Mouse (Mus musculus) B cell, adult 67 days (primary cell): ENCODE results near the gene Rnf225. TPM values are rescaled to one million over a fixed set of nuclear protein-coding genes. Genes with fewer than 3 reads are reported as not detected.

Source experiments
- total RNA-seq, 2 experiments: library from RNA; stranded (reverse); gene quantifications; 4 replicates each; pipeline ENCODE4 v1.2.4; 2023

The Rnf225 gene
- total RNA-seq = 1 to 10 TPM; 1.2 to 1.5 TPM

GRCm38 (mm10) chr7:12927191-12927680 lies at the start of gene Rnf225:
Gene Rnf225, plus strand, starts transcription at chr7:12927416.

GRCm38 (mm10) chr7:12880911-12881660 lies 46.1 kb upstream of the Rnf225 start, which contains the start of gene Zfp128:
Gene Zfp128, plus strand, starts transcription at chr7:12881177.

GRCm38 (mm10) chr7:12897655-12898410 lies 29.4 kb upstream of the Rnf225 start, which contains the start of gene Zscan22:
Gene Zscan22, plus strand, starts transcription at chr7:12897815.

GRCm38 (mm10) chr7:12921705-12922465 lies 5.3 kb upstream of the Rnf225 start, which contains the start of gene Rps5:
Gene Rps5, plus strand, starts transcription at chr7:12922290.

GRCm38 (mm10) chr7:12965678-12966091 lies 38.5 kb downstream of the Rnf225 start, which contains the start of gene Zfp324:
Gene Zfp324, plus strand, starts transcription at chr7:12965838.

GRCm38 (mm10) chr7:12977682-12978389 lies 50.6 kb downstream of the Rnf225 start, which contains the start of gene Zfp446:
Gene Zfp446, plus strand, starts transcription at chr7:12977848.

Other genes with a start within 250 kb of the Rnf225 start
- not detected for gene Vmn2r55, start 242.4 kb upstream of the Rnf225 start, total RNA-seq
- gene Vmn2r56, start 192.4 kb upstream of the Rnf225 start, total RNA-seq = not detected
- 10 to 100 TPM; 13.3 to 19.3 TPM for gene Zscan18, start 123.8 kb upstream of the Rnf225 start, total RNA-seq
- gene Zfp329, start 108.6 kb upstream of the Rnf225 start, total RNA-seq = 10 to 100 TPM; 12.1 to 15.8 TPM
- gene Zfp110, start 92.7 kb upstream of the Rnf225 start, total RNA-seq = 100 to 1,000 TPM; 110 to 119 TPM
- gene Zfp128, start 46.2 kb upstream of the Rnf225 start, total RNA-seq = 1 to 10 TPM; 2.6 to 4.5 TPM
- 10 to 100 TPM; 16.6 to 18.3 TPM for gene Zscan22, start 29.6 kb upstream of the Rnf225 start, total RNA-seq
- 1,000 to 10,000 TPM; 2,087 to 2,163 TPM for gene Rps5, start 5.1 kb upstream of the Rnf225 start, total RNA-seq
- 1 to 10 TPM; 3.9 to 6.7 TPM for gene Zfp324, start 38.4 kb downstream of the Rnf225 start, total RNA-seq
- 1 to 10 TPM; 8.7 to 9.2 TPM for gene Zfp446, start 50.4 kb downstream of the Rnf225 start, total RNA-seq
- not detected for gene Slc27a5, start 70.8 kb downstream of the Rnf225 start, total RNA-seq
- gene Trim28, start 71.7 kb downstream of the Rnf225 start, total RNA-seq = 100 to 1,000 TPM; 377 to 380 TPM
- gene Zbtb45, start 82.6 kb downstream of the Rnf225 start, total RNA-seq = 10 to 100 TPM in 1 of 2 experiments, 1 to 10 TPM in 1; 9.3 to 11.9 TPM
- gene Chmp2a, start 107.4 kb downstream of the Rnf225 start, total RNA-seq = 100 to 1,000 TPM in 1 of 2 experiments, 10 to 100 TPM in 1; 93.2 to 104 TPM
- gene Ube2m, start 110.9 kb downstream of the Rnf225 start, total RNA-seq = 100 to 1,000 TPM in 1 of 2 experiments, 10 to 100 TPM in 1; 94.6 to 100 TPM
- gene Mzf1, start 127.3 kb downstream of the Rnf225 start, total RNA-seq = under 1 TPM; 0.59 to 0.78 TPM
- not detected for gene Vmn1r85, start 167.8 kb downstream of the Rnf225 start, total RNA-seq
- gene Vmn1r86, start 192.5 kb downstream of the Rnf225 start, total RNA-seq = not detected
- gene Vmn1r87, start 212.7 kb downstream of the Rnf225 start, total RNA-seq = not detected
- gene Vmn1r88, start 232.2 kb downstream of the Rnf225 start, total RNA-seq = under 1 TPM in 1 of 2 experiments, not detected in 1; 0.09 TPM